Mouse (Mus musculus) forebrain, postnatal 0 days (tissue): ENCODE measurements around the gene 5430419D17Rik. TPM values are rescaled to one million over a fixed set of nuclear protein-coding genes. Genes with fewer than 3 reads are reported as not detected.

Source experiments
- ATAC-seq: fragments of 200-750 bp; cut with Nextera tagmentation; 2 replicates; pipeline ENCODE4 v1.8.0; 2017; ENCODE audit warnings: mild to moderate bottlenecking, moderate library complexity
- DNase-seq: peaks from one replicate; pipeline ENCODE4 v3.0.0-alpha.2; 2015
- H3K27ac ChIP-seq: fragments of 300-500 bp; sonication (generic); 2 replicates; pipeline ENCODE4 v1.5.1; 2014; ENCODE audit warnings: low read depth, mild to moderate bottlenecking, antibody characterized with exemption, low read length, moderate library complexity, mixed read lengths
- H3K27me3 ChIP-seq: fragments of 300-500 bp; sonication (generic); 2 replicates; pipeline ENCODE4 v1.6.1; 2014; ENCODE audit warnings: mild to moderate bottlenecking, low read length, mixed read lengths; ENCODE audit not compliant: insufficient read depth
- H3K36me3 ChIP-seq: fragments of 300-500 bp; sonication (generic); 2 replicates; pipeline ENCODE4 v1.6.1; 2014; ENCODE audit warnings: mild to moderate bottlenecking, moderate library complexity; ENCODE audit not compliant: insufficient read depth
- H3K4me1 ChIP-seq: fragments of 300-500 bp; sonication (generic); 2 replicates; pipeline ENCODE4 v1.6.1; 2014; ENCODE audit warnings: antibody characterized with exemption; ENCODE audit not compliant: insufficient read depth
- H3K4me2 ChIP-seq: fragments of 300-500 bp; sonication (generic); 2 replicates; pipeline ENCODE4 v1.6.1; 2014; ENCODE audit warnings: low read depth, mild to moderate bottlenecking, moderate library complexity
- H3K4me3 ChIP-seq: fragments of 300-500 bp; sonication (generic); 2 replicates; pipeline ENCODE4 v1.5.1; 2014; ENCODE audit warnings: low read depth, low read length, mixed read lengths
- H3K9ac ChIP-seq: fragments of 300-500 bp; sonication (generic); 2 replicates; pipeline ENCODE4 v1.6.1; 2014; ENCODE audit warnings: mild to moderate bottlenecking
- H3K9me3 ChIP-seq: fragments of 300-500 bp; sonication (generic); 2 replicates; pipeline ENCODE4 v1.6.1; 2016; ENCODE audit warnings: low read length
- CTCF ChIP-seq: sonication (generic); IDR thresholded peaks from 2 replicates; pipeline ENCODE4 v1.5.1; 2016; ENCODE audit warnings: antibody characterized with exemption, control low read depth, low read depth
- WGBS: fragments of 180-500 bp; shearing (Covaris S2); extraction: QIAGEN DNeasy Blood & Tissue Kit; methylation state at CpG from one replicate; pipeline ENCODE4 v1.1.7; 2014; 5-methylcytosine and 5-hydroxymethylcytosine counted together
- polyA plus RNA-seq: library from polyadenylated mRNA; unstranded; fragments of >200 nt; fragmentation: Nextera tagmentation; extraction: Ambion mirVana; gene quantifications from 2 replicates; pipeline ENCODE4 v1.2.1, GENCODE M21; 2015
- total RNA-seq: library from RNA; depleted of rRNA; stranded (reverse); fragments of >200 nt; gene quantifications from 2 replicates; pipeline ENCODE4 v1.2.3, GENCODE M21; 2014

5430419D17Rik gene
- total and polyA plus RNA-seq, 2 experiments from 2014 or later, result 0.02 to 0.19 TPM

DNA sequence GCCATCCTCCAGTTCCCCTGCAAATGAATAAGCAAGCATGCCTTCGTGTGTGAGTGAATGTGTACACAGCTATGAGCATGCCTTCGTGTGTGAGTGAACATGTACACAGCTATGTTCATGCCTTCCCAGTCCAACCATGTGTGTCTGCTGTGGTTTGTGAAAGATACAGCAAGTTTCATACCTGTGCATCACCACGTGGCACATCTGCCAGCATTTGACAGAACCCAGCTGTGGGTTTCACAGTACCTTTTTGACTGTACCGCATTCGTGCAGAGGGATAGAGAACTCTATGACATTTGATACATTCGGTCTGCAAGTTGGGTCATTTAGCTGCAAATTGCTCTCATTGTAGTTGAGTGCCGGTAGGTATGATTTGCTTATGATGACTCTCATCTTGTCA lies 140.3 kb downstream of the 5430419D17Rik start:
- H3K4me3 ChIP-seq, result no peak overlapping the region
- no peaks in the 10 kb centered on the region for H3K27me3 ChIP-seq
- no peaks in the 10 kb centered on the region for H3K36me3 ChIP-seq
- no peaks in the 10 kb centered on the region for H3K4me1 ChIP-seq
- WGBS, result 88% methylated on average over 7 of the region's 7 CpGs
- no peak overlapping the region for H3K9ac ChIP-seq
- no peak overlapping the region for H3K4me2 ChIP-seq
- ATAC-seq (no peak), DNase-seq (no peak)
- H3K27ac ChIP-seq, result no peak overlapping the region
- no peak for TF ChIP-seq CTCF
- H3K9me3 ChIP-seq, result no peaks in the 10 kb centered on the region

DNA sequence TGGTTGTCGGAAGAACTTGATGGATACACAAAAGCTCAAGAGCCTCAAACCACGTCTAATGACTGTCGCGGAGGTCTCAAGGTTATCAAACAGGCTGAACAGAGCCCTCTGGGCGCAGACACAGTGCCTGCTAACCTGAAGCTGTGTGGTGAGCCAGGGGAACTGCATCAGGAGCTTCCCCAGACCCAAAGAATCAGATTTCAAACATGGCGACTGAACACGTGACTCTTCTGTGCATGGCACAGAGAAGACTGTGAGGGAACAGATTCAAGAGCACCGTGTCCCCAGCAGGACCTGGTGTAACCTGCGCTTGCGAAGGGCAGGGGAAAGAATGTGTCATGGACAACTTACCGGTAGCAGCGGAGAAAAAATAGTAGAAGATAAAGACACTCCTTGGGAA lies 143.4 kb downstream of the 5430419D17Rik start:
- Histone ChIP-seq H3K9ac (no peak overlapping the region), H3K27ac (no peak overlapping the region), H3K9me3 (no peaks in the 10 kb centered on the region), H3K4me2 (no peak overlapping the region), H3K4me3 (no peak overlapping the region), H3K4me1 (no peaks in the 10 kb centered on the region), H3K27me3 (no peaks in the 10 kb centered on the region), H3K36me3 (no peaks in the 10 kb centered on the region)
- 75% methylated on average over 12 of the region's 12 CpGs for WGBS
- ATAC-seq (no peak), DNase-seq (no peak)
- no peak for TF ChIP-seq CTCF

GRCm38 (mm10) chr7:131318340-131318739 lies 144.1 kb downstream of the 5430419D17Rik start:
- TF ChIP-seq CTCF, result no peak
- Histone ChIP-seq H3K36me3 (no peaks in the 10 kb centered on the region), H3K4me3 (no peak overlapping the region), H3K27me3 (no peaks in the 10 kb centered on the region), H3K4me1 (no peaks in the 10 kb centered on the region), H3K9ac (no peak overlapping the region), H3K9me3 (no peaks in the 10 kb centered on the region), H3K4me2 (no peak overlapping the region), H3K27ac (no peak overlapping the region)
- DNase-seq, result no peak
- ATAC-seq, result no peak
- WGBS, result 69% methylated on average over 7 of the region's 7 CpGs

GRCm38 (mm10) chr7:131322192-131322591 lies 148.0 kb downstream of the 5430419D17Rik start, which contains the start of gene Cuzd1:
Gene Cuzd1, minus strand, starts transcription at chr7:131322292.
- H3K27ac ChIP-seq, result no peak within 1 kb of the TSS
- H3K4me3 ChIP-seq, result no peak within 1 kb of the TSS
- H3K27me3 ChIP-seq, result no peaks in the 10 kb centered on the region
- no peaks in the 10 kb centered on the region for H3K4me1 ChIP-seq
- H3K9me3 ChIP-seq, result no peaks in the 10 kb centered on the region
- WGBS, result 88% methylated on average over 2 of the region's 2 CpGs
- ATAC-seq (no peak), DNase-seq (no peak)
- no peaks in the 10 kb centered on the region for H3K36me3 ChIP-seq
- TF ChIP-seq CTCF, result no peak
- H3K9ac ChIP-seq, result no peak within 1 kb of the TSS
- H3K4me2 ChIP-seq, result no peak within 1 kb of the TSS

DNA sequence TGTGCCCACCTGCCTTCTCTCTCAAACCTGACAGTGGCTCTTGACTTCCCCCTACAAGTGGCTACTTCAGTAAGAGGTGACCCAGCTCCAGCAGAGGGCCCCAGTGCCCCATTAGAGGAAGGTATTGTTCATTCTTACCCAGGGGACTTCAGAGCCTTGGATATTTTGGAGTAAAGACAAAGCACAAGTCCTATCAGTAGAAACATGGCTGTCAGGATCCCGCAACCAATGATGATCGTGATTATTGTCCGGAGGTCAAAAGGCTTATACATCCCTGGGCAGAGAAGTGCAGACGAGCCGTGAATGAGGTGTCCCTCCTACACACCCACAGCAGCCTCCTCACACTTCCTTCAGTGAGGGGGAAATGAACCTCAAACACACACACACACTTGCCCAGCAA lies 152.9 kb downstream of the 5430419D17Rik start:
- H3K36me3 ChIP-seq, result no peaks in the 10 kb centered on the region
- H3K4me3 ChIP-seq, result no peak overlapping the region
- TF ChIP-seq CTCF, result no peak
- no peak for DNase-seq
- no peak overlapping the region for H3K4me2 ChIP-seq
- no peaks in the 10 kb centered on the region for H3K27me3 ChIP-seq
- 92% methylated on average over 5 of the region's 5 CpGs for WGBS
- no peak overlapping the region for H3K27ac ChIP-seq
- no peaks in the 10 kb centered on the region for H3K4me1 ChIP-seq
- ATAC-seq, result no peak
- no peak overlapping the region for H3K9ac ChIP-seq
- no peaks in the 10 kb centered on the region for H3K9me3 ChIP-seq

DNA sequence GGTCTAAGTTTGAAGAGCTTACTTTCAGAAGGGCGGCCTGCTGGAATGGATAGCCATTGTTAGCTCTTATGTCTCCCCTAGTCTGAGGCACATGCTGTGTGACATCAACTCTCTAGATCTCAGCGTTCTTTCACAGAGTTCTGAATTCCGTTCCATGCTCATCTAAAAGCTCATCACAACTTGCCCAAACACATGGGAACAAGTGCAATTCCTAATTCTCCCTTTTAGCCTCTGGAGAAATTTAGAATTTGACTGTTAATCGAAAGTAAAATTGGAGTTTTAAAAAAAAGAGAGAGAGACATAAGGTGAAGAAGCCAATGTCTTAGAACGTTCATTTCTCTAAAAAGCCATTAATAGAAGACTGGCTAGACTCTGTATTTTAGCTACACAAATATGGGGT lies 155.2 kb downstream of the 5430419D17Rik start, which contains the start of gene Fam24b:
Gene Fam24b (minus strand): TSS at position 101 of the 400 bp plus-strand sequence.
- H3K9ac ChIP-seq, result no peak within 1 kb of the TSS
- WGBS, result 93% methylated on average over 5 of the region's 5 CpGs
- H3K4me3 ChIP-seq, result no peak within 1 kb of the TSS
- no peaks in the 10 kb centered on the region for H3K36me3 ChIP-seq
- no peak within 1 kb of the TSS for H3K4me2 ChIP-seq
- H3K9me3 ChIP-seq, result no peaks in the 10 kb centered on the region
- no peak within 1 kb of the TSS for H3K27ac ChIP-seq
- H3K4me1 ChIP-seq, result no peaks in the 10 kb centered on the region
- ATAC-seq (no peak), DNase-seq (no peak)
- no peaks in the 10 kb centered on the region for H3K27me3 ChIP-seq
- TF ChIP-seq CTCF, result no peak

DNA sequence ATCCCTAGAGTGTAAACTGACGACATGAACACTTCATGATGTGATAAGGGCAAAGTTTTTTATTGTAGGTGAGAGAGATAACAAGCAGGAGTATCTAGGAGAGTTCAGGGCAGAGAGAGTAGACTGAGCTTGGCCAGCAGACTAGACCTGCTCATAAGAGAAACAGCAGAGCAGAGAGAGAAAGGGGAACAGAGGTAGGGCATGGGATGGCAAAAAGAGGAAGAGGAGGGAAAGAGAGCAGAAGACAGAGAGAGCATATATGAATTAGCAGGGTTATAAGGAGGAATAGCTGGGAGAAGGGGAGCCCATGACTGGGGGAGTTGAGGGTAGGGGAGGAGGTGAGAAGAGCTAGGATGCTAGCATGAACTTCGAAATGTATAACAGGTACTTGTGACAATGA lies 157.5 kb downstream of the 5430419D17Rik start:
- Histone ChIP-seq H3K9me3 (no peaks in the 10 kb centered on the region), H3K9ac (no peak overlapping the region), H3K4me2 (no peak overlapping the region), H3K36me3 (no peaks in the 10 kb centered on the region), H3K4me1 (no peaks in the 10 kb centered on the region), H3K27ac (no peak overlapping the region), H3K4me3 (no peak overlapping the region), H3K27me3 (no peaks in the 10 kb centered on the region)
- DNase-seq (no peak), ATAC-seq (no peak)
- 84% methylated on average over 2 of the region's 2 CpGs for WGBS
- no peak for TF ChIP-seq CTCF
